Mouse (Mus musculus) testis, postnatal 10 days (tissue): ENCODE measurements around the gene Mfsd4b4.
"Not testable (repeated sequence)": the region's sequence is repeated elsewhere in the genome, so short reads cannot be mapped to it uniquely, and the experiment has no call there.

Experiments
- DNase-seq: peaks from one replicate; pipeline ENCODE4 v3.0.0; 2021; ENCODE audit warnings: low spot score

The Mfsd4b4 gene

DNA sequence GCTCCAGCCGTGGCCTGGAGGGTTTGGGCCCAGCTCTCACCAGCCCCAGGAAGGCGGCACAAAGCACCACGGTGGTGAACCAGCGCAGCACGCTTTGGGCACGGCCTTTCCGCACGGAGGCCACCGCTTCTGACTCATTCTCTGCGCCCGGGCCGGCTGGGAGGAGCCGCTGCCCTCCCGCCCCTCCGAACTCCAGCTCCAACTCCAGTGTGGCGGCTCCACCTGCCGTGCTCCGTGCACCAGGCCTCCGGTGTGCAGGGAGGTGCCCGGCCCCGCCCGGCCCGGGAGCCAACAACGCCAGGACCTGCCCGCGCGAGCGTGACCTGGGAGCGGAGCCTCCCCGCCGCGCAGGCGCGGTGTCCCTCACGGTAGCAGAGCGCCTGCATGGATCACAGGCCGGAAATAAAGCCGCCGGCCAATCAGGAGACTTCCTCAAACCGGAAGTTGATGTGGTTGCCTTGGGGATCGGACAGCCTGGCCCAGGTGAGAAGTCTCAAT is at the start of gene Mfsd4b4:
Mfsd4b4 (minus strand) TSS at position 365 of the 498 bp plus-strand sequence.
- DNase-seq: peak; percentile 87

GRCm38 (mm10) chr10:39947195-39947594 is 48.2 kb upstream of the Mfsd4b4 start:
- DNase-seq: not testable (repeated sequence)

GRCm38 (mm10) chr10:39936553-39936952 is 37.5 kb upstream of the Mfsd4b4 start:
- DNase-seq: no peak

DNA sequence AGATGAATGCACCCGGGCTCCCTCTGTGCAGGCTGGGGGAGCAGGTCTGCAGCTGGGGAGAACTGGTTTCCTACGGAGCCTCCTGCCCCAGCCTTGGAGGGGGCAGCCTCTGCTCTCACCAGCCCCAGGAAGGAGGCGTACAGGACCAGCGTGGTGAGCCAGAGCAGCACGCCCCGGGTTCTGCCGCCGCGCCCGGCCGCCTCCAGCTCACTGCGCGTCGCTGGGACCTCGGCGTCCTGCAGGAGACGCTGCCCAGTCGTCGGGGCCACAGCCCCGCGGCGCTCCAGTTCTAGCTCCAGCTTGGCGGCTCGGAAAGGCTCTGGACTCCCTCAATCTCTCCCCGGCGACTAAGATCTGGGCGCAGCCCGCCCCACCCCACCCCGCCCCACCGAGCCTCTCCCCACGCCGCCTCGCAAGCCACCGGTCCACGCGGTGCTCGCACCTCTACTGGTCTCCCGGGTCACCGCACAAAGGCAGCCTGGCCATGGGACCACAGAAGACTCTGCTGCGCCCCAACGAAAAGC is 27.6 kb upstream of the Mfsd4b4 start, which contains the start of gene Mfsd4b2:
Mfsd4b2 (minus strand) TSS at position 308 of the 524 bp plus-strand sequence.
- DNase-seq: peak; percentile 48

DNA sequence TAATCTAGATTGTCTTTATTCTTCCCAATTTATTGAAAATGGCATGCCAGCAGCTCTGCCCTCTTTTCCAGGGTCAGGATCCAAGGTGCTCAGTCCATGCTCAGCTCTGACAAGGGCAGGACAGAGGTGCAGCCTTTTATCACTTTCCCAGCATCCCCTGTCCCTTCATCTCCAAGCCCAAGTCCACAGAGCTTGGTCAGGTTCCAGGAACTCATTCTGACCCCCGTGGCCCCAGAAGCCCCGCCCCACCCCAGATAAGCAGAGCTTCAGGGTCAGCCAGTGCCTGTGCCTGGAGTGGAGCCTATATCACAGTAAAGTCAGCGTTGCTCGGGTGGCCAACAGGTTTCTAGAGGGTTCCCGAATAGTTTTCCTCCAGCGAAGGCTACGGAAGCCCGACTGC is 25.5 kb upstream of the Mfsd4b4 start:
- not testable (repeated sequence) for DNase-seq

DNA sequence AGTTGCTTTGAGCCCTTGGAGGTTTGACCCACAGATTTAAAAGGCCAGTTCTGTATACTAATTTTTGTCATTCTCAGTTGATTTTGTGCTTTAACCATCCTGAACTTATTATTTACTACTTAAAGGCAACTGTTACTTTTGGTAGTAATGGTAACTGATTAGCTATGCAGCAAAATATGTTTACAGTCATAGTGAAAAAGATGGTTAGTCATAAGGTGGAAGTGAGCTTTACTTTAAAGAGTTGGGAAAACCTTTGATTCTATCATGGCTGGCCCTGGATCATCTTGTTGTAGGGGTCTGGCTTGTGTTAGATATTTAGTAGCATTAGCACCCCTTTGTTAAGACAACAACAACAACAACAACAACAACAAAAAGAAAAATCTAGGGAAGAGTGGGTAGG is 13.6 kb upstream of the Mfsd4b4 start:
- DNase-seq: no peak

DNA sequence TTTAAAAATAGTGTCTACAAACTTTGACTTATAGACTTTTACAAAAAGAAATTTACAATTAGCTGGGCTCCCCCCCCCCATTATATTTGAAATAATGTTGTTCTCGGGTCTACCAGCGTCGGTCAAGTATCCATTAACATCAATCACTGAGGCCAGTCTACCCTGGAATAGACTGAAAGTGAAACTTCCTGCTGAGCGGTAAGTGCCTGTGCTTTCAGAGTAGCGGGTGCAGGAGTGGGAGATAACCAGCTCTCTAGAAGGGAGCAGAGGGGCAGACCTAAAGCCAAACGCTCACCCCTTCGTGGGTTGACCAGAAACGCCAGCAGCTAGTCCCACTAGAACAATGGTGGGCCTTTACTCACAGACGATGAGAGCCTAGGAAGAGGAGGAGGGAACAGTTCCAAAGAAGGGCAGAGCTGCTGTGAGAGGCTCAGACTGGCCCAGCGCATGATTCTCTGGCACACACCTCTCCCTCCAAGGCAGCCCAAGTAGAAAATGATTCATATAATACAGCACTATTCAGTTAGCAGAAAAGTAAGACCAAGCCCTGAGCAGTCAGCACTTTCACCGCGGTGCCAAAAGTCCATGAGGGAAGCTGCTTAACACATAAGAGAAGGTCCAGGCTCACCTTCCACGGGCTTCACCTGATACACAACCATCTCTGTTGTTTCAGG is 9.9 kb upstream of the Mfsd4b4 start:
- DNase-seq: no peak

- DNase-seq: no peak
These were observed 8.0 kb upstream of the Mfsd4b4 start for GRCm38 (mm10) chr10:39906799-39907658.

DNA sequence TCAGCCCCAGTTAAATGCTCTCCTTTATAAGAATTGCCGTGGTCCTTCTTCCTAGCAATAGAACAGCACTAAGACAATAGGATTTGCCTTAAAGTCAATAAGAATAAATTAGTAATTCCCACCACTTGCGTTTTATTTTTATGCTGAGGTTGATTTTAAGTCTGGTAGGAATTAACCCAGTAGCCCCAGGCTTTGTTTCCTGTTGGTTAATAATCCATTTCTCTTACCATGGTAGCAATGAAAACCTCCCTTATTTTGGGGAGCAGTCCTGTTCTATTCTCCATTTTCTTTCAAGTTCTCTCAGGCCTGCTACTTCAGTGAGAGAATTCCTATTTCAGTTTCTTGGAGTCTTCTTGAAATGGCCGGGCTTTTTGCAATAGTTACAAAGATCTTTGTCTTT is 5.2 kb upstream of the Mfsd4b4 start:
- no peak for DNase-seq

- no peak for DNase-seq
These were observed 2.5 kb downstream of the Mfsd4b4 start for GRCm38 (mm10) chr10:39896503-39896902.

- no peak for DNase-seq
These were observed 5.0 kb downstream of the Mfsd4b4 start for GRCm38 (mm10) chr10:39893702-39894697.

GRCm38 (mm10) chr10:39888621-39889020 is 10.4 kb downstream of the Mfsd4b4 start:
- DNase-seq: no peak

DNA sequence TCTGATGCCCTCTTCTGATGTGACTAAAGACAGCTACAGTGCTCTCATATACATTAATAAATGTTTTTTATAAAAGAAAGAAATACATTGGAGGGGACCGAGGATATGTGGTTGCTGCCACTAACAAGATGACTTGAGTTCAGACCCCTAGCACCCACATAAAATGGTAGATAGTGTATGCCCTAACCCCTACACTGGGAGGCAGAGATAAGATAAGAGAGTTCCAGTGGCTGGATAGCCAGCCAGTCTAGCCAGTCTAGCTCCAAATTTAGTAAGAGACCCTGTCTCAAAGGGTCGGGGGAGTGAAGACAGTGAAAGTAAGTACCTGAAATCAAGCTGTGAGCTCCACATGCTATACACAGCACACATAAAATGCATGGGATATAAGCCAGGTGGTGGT is 33.5 kb downstream of the Mfsd4b4 start:
- DNase-seq: no peak

- DNase-seq: no peak
These were observed 56.4 kb downstream of the Mfsd4b4 start for GRCm38 (mm10) chr10:39842621-39843020.
